Mouse (Mus musculus) frontal cortex, adult (tissue): Measurements from ENCODE around the gene Ccdc3.
"Not testable (repeated sequence)": the region's sequence is repeated elsewhere in the genome, so short reads cannot be mapped to it uniquely, and the experiment has no call there.

ENCODE experiments used
- ATAC-seq: cut with Nextera tagmentation; 2 replicates; pipeline ENCODE4 v1.9.2; 2017; ENCODE audit warnings: mild to moderate bottlenecking, moderate library complexity, mixed read lengths; ENCODE audit not compliant: low TSS enrichment

The Ccdc3 gene

GRCm38 (mm10) chr2:5137500-5138286, at the start of gene Ccdc3:
Ccdc3 (plus strand) TSS chr2:5137776.
- peak; percentile 44; the same call in 1 of the 2 replicates for ATAC-seq

GRCm38 (mm10) chr2:5090385-5090784, 47.2 kb upstream of the Ccdc3 start:
- not testable (repeated sequence) for ATAC-seq

DNA sequence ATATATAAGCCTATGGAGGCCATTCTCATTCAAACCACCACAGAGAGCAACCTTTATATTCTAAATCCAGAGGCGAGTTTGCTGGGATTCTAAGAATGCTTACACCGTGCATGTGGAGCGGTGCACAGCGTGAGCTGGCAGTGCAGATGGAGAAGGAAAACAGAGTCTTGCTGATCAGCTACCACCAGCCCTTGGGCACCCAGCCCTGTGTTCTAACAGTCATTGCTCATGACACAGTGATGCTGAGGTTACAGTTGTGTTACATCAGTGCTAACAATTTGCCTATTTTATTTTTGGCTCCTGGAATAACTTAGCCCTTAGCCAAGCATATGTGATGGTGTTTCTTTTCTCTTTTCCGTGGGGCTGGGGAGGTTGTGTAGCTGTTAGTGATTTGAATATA, 42.7 kb upstream of the Ccdc3 start:
- peak; percentile 58; the same call in 1 of the 2 replicates for ATAC-seq

DNA sequence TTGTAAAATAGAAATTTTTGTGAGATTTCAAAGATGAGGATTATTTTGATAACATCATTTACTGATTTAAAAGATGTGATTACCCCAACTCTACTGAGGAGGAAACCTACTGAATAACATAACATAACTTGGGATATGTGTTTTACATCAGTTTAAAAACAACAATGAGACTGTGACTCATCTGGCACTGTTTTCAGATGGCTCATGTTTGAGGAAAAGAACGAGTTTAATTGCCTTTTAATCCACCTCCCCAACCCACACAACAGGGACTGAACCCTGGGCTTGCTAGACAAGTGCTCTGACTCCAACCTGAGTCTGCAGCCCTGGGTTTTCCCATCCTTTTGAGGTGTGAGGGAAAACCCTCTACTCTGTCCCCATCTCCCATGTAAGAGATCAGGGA, 42.3 kb upstream of the Ccdc3 start:
- ATAC-seq, result no peak

- ATAC-seq, result 0 out of 2 replicates have a peak, but pooled peaks have one; percentile 13
Measured at GRCm38 (mm10) chr2:5097786-5098445, 39.7 kb upstream of the Ccdc3 start.

- no peak for ATAC-seq
Measured at GRCm38 (mm10) chr2:5099176-5099575, 38.4 kb upstream of the Ccdc3 start.

- ATAC-seq, result no peak
Measured at GRCm38 (mm10) chr2:5101743-5102245, 35.8 kb upstream of the Ccdc3 start.

GRCm38 (mm10) chr2:5102891-5103290, 34.7 kb upstream of the Ccdc3 start:
- ATAC-seq, result no peak

GRCm38 (mm10) chr2:5112785-5113291, 24.7 kb upstream of the Ccdc3 start:
- no peak for ATAC-seq

GRCm38 (mm10) chr2:5114386-5114785, 23.2 kb upstream of the Ccdc3 start:
- no peak for ATAC-seq

DNA sequence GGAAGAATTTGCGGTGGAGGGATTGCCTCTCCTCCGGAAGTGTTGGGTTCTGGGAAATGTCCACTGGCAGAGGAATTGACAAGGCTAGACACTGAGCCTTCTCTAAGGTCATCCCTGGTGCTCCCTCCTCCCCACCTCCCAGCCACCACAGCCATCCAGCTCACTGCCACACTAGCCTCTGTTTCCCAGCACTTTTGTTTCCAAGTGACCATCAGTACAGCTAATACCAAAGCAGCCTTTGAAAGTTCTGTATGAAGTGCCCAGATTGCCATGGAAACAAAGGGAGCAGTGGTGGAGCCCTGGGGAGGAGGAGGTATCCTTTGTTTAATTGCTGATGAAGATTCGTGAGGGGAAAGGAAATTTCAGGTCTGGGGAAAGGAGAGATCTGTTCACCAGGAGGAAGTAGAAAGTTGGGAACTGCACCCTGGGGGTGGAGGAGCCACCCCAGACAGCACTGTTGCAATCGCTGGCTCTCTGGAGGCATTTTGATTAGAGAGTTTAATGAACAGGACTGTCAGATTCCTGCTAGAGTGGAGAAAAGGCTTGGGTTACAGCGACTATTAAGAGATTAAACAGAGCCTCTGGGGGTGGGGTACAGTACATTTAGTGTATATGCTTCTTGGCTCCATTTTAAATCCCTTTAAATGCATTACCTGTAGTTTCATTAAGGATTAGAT, 20.6 kb upstream of the Ccdc3 start:
- ATAC-seq, result no peak

- ATAC-seq, result no peak
Measured at GRCm38 (mm10) chr2:5125506-5125905, 12.1 kb upstream of the Ccdc3 start.

GRCm38 (mm10) chr2:5127369-5127768, 10.2 kb upstream of the Ccdc3 start:
- ATAC-seq, result no peak

DNA sequence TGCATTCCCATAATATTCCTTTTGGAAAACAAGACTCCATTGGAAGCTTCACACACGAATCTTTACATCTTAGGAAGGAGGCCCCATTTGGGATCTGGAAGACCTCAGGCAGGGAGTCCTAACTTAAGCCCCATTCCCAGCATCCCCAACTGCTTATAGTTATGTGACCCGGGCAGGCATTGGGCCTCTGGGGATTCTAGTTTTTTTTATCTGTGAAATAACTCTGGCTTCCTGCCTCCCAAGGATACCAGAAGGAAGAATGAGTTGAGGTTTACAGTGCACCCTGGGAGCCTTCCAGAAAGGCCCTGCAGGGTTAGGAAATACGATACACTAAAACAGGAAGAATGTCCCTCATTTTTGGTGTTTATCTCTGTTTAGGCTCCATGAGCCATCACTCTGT, 8.5 kb upstream of the Ccdc3 start:
- no peak for ATAC-seq

GRCm38 (mm10) chr2:5132046-5132445, 5.5 kb upstream of the Ccdc3 start:
- ATAC-seq, result no peak

GRCm38 (mm10) chr2:5134959-5135743, 2.4 kb upstream of the Ccdc3 start:
- no peak for ATAC-seq

DNA sequence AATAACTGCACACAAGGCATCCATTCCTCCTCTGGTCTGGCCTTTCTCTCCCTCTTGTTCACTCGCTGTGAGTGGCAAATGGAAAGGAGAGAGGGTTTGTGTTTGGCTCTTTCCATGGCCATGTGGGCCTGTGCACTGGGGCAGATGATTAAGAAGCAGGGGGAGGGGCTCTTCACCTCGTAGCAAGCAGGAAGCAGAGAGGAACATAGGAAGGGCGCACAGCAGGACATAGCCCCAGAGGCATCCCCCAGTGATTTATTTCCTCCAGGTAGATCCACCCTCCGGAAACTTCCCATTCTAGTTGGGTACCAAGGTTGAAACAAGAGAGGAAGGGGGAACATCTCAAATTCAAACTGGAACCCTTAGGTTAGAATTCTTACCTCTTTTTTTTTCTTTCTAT, 2.4 kb downstream of the Ccdc3 start:
- no peak for ATAC-seq

DNA sequence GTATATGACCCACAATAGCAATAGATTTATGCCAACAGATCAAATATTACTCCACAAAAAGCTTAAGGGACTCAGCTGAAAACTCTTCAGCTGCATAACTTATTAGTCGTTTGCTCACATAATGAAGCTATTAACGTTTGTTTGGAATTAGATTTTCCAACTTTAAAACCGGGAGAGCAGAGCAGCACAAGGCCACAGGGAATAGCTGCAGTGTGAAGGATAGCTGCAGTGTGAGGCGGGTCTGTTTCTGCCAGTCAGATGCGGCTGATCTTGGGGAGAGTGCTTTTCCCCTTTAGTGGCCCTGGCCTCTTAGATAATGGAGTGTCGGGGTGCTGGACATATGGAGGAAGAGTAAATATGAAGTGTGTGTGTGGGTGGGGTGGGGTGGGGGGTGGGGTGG, 6.9 kb downstream of the Ccdc3 start:
- ATAC-seq, result no peak

- no peak for ATAC-seq
Measured at GRCm38 (mm10) chr2:5147907-5148306, 10.3 kb downstream of the Ccdc3 start.

GRCm38 (mm10) chr2:5154711-5155110, 17.1 kb downstream of the Ccdc3 start:
- no peak for ATAC-seq

DNA sequence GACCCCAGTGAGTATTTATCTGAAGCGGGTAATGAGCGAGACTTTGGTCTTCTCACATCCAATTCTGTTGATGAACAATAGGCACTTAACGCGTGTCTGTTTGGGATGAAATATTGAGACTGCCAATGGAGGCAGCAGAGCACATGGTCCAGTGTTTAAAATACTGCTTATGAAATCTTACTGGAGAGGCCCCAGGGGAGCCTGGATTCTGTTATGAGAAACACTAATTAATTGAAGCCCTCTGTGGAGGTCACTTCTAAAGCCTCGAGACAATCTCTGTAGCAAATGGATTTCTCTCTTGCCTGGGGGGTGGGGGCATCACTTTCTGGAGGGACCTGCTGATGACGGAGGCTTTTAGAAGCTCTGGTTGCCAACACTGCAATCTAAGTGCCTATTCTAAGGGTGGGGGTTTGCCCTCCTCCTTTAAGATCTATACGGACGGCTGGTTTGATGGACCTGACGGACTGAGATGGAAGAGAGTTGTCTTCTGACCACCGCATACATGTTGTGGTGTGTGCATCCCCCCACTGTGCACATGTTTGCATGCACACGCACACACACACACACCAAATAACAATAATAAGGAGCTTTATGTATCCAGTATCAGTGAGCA, 22.8 kb downstream of the Ccdc3 start:
- no peak for ATAC-seq
